Mouse (Mus musculus): ENCODE results near the gene Taok1. TPM values are rescaled to one million over a fixed set of nuclear protein-coding genes. Genes with fewer than 3 reads are reported as not detected.

Gene Taok1
- polyA plus RNA-seq, 1 experiment from 2014 or later: 20.8 TPM

Other genes with a start within 250 kb of the Taok1 start
- gene Coro6, start 145.4 kb downstream of the Taok1 start, polyA plus RNA-seq (2014; fragmentation: Nextera tagmentation; extraction: Ambion mirVana): 55.5 and 59.6 TPM in 2 replicates
- 5.1 and 5.2 TPM in 2 replicates for gene Ankrd13b, start 118.1 kb downstream of the Taok1 start, polyA plus RNA-seq (2014; fragmentation: Nextera tagmentation; extraction: Ambion mirVana)
- 13.6 and 15.2 TPM in 2 replicates for gene Git1, start 114.3 kb downstream of the Taok1 start, polyA plus RNA-seq (2014; fragmentation: Nextera tagmentation; extraction: Ambion mirVana)
- gene Abhd15, start 92.7 kb downstream of the Taok1 start, polyA plus RNA-seq (2014; fragmentation: Nextera tagmentation; extraction: Ambion mirVana): 1.6 and 1.8 TPM in 2 replicates
- gene Trp53i13, start 91.8 kb downstream of the Taok1 start, polyA plus RNA-seq (2014; fragmentation: Nextera tagmentation; extraction: Ambion mirVana): 28.7 and 30.0 TPM in 2 replicates
- gene Gm10392, start 88.6 kb downstream of the Taok1 start, polyA plus RNA-seq (2014; fragmentation: Nextera tagmentation; extraction: Ambion mirVana): not detected in 2 replicates
- 4.7 and 5.4 TPM in 2 replicates for gene Nufip2, start 78.3 kb upstream of the Taok1 start, polyA plus RNA-seq (2014; fragmentation: Nextera tagmentation; extraction: Ambion mirVana)
- not detected in 2 replicates for gene Cryba1, start 117.5 kb upstream of the Taok1 start, polyA plus RNA-seq (2014; fragmentation: Nextera tagmentation; extraction: Ambion mirVana)
- 114 and 115 TPM in 2 replicates for gene Myo18a, start 155.4 kb upstream of the Taok1 start, polyA plus RNA-seq (2014; fragmentation: Nextera tagmentation; extraction: Ambion mirVana)
- 0.84 and 1.1 TPM in 2 replicates for gene Gm10277, start 179.9 kb upstream of the Taok1 start, polyA plus RNA-seq (2014; fragmentation: Nextera tagmentation; extraction: Ambion mirVana)